Mouse (Mus musculus) limb, embryonic 11.5 days (tissue): ENCODE measurements around the gene Ptpra. TPM values are rescaled to one million over a fixed set of nuclear protein-coding genes. Genes with fewer than 3 reads are reported as not detected.

Source experiments
- ATAC-seq: fragments of 200-750 bp; cut with Nextera tagmentation; 2 replicates; pipeline ENCODE4 v1.8.0; 2017; ENCODE audit warnings: low read depth; ENCODE audit not compliant: insufficient number of reproducible peaks, low FRiP score, low TSS enrichment
- DNase-seq: peaks from one replicate; pipeline ENCODE4 v3.0.0-alpha.2; 2015; ENCODE audit warnings: low spot score
- H3K27ac ChIP-seq: fragments of 300-500 bp; sonication (generic); replicated peaks from 2 replicates; pipeline ENCODE4 v1.5.1; 2014; ENCODE audit warnings: low read depth, mild to moderate bottlenecking, low read length
- H3K27me3 ChIP-seq: fragments of 300-500 bp; sonication (generic); 2 replicates; pipeline ENCODE4 v1.6.1; 2014; ENCODE audit warnings: mild to moderate bottlenecking, low read length, mixed read lengths; ENCODE audit not compliant: control insufficient read depth, insufficient read depth
- H3K36me3 ChIP-seq: fragments of 300-500 bp; sonication (generic); 2 replicates; pipeline ENCODE4 v1.6.1; 2014; ENCODE audit warnings: mild to moderate bottlenecking, low read length, moderate library complexity, mixed read lengths; ENCODE audit not compliant: control insufficient read depth, insufficient read depth
- H3K4me1 ChIP-seq: fragments of 300-500 bp; sonication (generic); 2 replicates; pipeline ENCODE4 v1.6.1; 2014; ENCODE audit warnings: low read length, mixed read lengths; ENCODE audit not compliant: control insufficient read depth, insufficient read depth
- H3K4me2 ChIP-seq: fragments of 300-500 bp; sonication (generic); 2 replicates; pipeline ENCODE4 v1.6.1; 2014; ENCODE audit warnings: low read depth, mild to moderate bottlenecking, moderate library complexity; ENCODE audit not compliant: severe bottlenecking
- H3K4me3 ChIP-seq: fragments of 300-500 bp; sonication (generic); 2 replicates; pipeline ENCODE4 v1.5.1; 2014; ENCODE audit warnings: low read depth, low read length
- H3K9ac ChIP-seq: fragments of 300-500 bp; sonication (generic); 2 replicates; pipeline ENCODE4 v1.6.1; 2014; ENCODE audit warnings: mild to moderate bottlenecking, low read length
- H3K9me3 ChIP-seq: fragments of 300-500 bp; sonication (generic); 2 replicates; pipeline ENCODE4 v1.6.1; 2016; ENCODE audit warnings: low read length; ENCODE audit not compliant: control insufficient read depth
- WGBS: fragments of 180-500 bp; shearing (Covaris S2); extraction: QIAGEN DNeasy Blood & Tissue Kit; methylation state at CpG from one replicate; pipeline ENCODE4 v1.1.7; 2014; 5-methylcytosine and 5-hydroxymethylcytosine counted together
- polyA plus RNA-seq: library from polyadenylated mRNA; unstranded; fragments of >200 nt; fragmentation: Nextera tagmentation; extraction: Ambion mirVana; gene quantifications from 2 replicates; pipeline ENCODE4 v1.2.1, GENCODE M21; 2014

The Ptpra gene
- polyA plus RNA-seq, 1 experiment from 2014 or later, result 88.6 TPM

- H3K4me1 ChIP-seq, result no peaks in the 10 kb centered on the region
- no peak overlapping the region for H3K4me2 ChIP-seq
- peaks cover 4% of the 10 kb centered on the region; the same call in 1 of the 2 replicates for H3K36me3 ChIP-seq
- no peak overlapping the region for H3K4me3 ChIP-seq
- no peak for ATAC-seq
- 77% methylated on average over 2 of the region's 2 CpGs for whole genome bisulfite sequencing
- H3K9ac ChIP-seq, result no peak overlapping the region
- no peak overlapping the region for H3K27ac ChIP-seq
- no peak for DNase-seq
- no peaks in the 10 kb centered on the region for H3K27me3 ChIP-seq
- H3K9me3 ChIP-seq, result no peaks in the 10 kb centered on the region
These were observed 138.3 kb downstream of the Ptpra start for GRCm38 (mm10) chr2:130588373-130588772.

GRCm38 (mm10) chr2:130589157-130589556 is 139.1 kb downstream of the Ptpra start:
- ATAC-seq (no peak), DNase-seq (no peak)
- Histone ChIP-seq H3K36me3 (peaks cover 4% of the 10 kb centered on the region; the same call in 1 of the 2 replicates), H3K9ac (no peak overlapping the region), H3K27me3 (no peaks in the 10 kb centered on the region), H3K4me1 (no peaks in the 10 kb centered on the region), H3K4me3 (no peak overlapping the region), H3K9me3 (no peaks in the 10 kb centered on the region), H3K4me2 (no peak overlapping the region), H3K27ac (no peak overlapping the region)
- WGBS, result 75% methylated on average over 4 of the region's 4 CpGs

DNA sequence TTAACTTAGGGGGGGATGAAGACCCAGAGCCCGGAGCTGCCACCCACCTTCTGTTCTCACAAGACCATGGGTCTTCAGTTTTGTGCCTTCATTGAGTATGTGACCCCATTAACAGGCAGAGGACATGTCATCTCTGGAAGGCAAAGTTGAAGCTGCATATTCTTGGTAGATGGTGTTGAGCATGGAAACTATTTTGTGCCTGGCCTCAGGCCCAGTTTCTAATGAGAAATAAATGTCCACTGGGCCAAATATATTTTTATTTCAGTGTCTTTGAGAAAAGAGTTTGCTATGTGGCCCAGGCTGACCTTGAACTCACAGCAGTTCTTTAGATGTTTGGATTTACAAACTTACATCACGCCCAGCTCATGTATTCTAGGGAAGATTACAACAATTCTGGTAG is 139.7 kb downstream of the Ptpra start:
- ATAC-seq (no peak), DNase-seq (no peak)
- Histone ChIP-seq H3K4me1 (no peaks in the 10 kb centered on the region), H3K27me3 (no peaks in the 10 kb centered on the region), H3K9me3 (no peaks in the 10 kb centered on the region), H3K4me2 (no peak overlapping the region), H3K27ac (no peak overlapping the region), H3K9ac (no peak overlapping the region), H3K36me3 (peaks cover 4% of the 10 kb centered on the region; the same call in 1 of the 2 replicates), H3K4me3 (no peak overlapping the region)
- 94% methylated on average over 2 of the region's 2 CpGs for WGBS

- H3K4me1 ChIP-seq, result no peaks in the 10 kb centered on the region
- no peak overlapping the region for H3K27ac ChIP-seq
- no peaks in the 10 kb centered on the region for H3K27me3 ChIP-seq
- no peak overlapping the region for H3K4me3 ChIP-seq
- H3K36me3 ChIP-seq, result peaks cover 4% of the 10 kb centered on the region; the same call in 1 of the 2 replicates
- no peaks in the 10 kb centered on the region for H3K9me3 ChIP-seq
- H3K4me2 ChIP-seq, result no peak overlapping the region
- 92% methylated on average over 2 of the region's 2 CpGs for WGBS
- no peak overlapping the region for H3K9ac ChIP-seq
- no peak for DNase-seq
- ATAC-seq, result no peak
These were observed 140.9 kb downstream of the Ptpra start for GRCm38 (mm10) chr2:130591016-130591415.

- no peaks in the 10 kb centered on the region for H3K9me3 ChIP-seq
- H3K9ac ChIP-seq, result no peak overlapping the region
- H3K4me2 ChIP-seq, result no peak overlapping the region
- no peak overlapping the region for H3K27ac ChIP-seq
- no peak for DNase-seq
- peaks cover 10% of the 10 kb centered on the region; the same call in 1 of the 2 replicates for H3K36me3 ChIP-seq
- ATAC-seq, result no peak
- no peak overlapping the region for H3K4me3 ChIP-seq
- H3K27me3 ChIP-seq, result no peaks in the 10 kb centered on the region
- 91% methylated on average over 1 of the region's 1 CpGs for WGBS
- H3K4me1 ChIP-seq, result no peaks in the 10 kb centered on the region
These were observed 145.5 kb downstream of the Ptpra start for GRCm38 (mm10) chr2:130595596-130595995.

DNA sequence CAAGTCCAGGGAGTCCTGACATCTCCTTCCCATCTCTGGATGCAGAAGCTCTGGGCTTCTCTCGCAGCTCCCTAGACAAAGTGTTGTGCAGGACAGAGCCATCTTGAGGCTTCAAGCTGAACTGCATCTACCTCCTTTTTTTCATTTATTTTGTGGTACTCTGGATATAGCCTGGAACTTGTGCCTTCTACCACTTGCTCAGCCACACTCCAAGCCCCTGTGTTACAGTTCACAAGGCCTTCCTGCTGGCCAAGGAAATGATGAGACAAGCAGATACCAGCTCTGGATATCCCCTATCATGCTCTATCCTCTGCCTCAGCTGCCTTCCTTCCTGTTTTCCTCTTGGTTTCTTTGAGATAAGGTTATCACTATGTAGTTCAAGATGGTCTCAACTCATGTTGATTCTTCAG is 147.5 kb downstream of the Ptpra start:
- no peak overlapping the region for H3K9ac ChIP-seq
- peak; percentile 30 for DNase-seq
- no peaks in the 10 kb centered on the region for H3K27me3 ChIP-seq
- H3K4me1 ChIP-seq, result no peaks in the 10 kb centered on the region
- no peak overlapping the region for H3K4me3 ChIP-seq
- 21% methylated on average over 1 of the region's 1 CpGs for WGBS
- no peak overlapping the region for H3K27ac ChIP-seq
- peaks cover 8% of the 10 kb centered on the region; the same call in 1 of the 2 replicates for H3K36me3 ChIP-seq
- H3K4me2 ChIP-seq, result no peak overlapping the region
- H3K9me3 ChIP-seq, result no peaks in the 10 kb centered on the region
- ATAC-seq, result no peak

GRCm38 (mm10) chr2:130598399-130598798 is 148.3 kb downstream of the Ptpra start:
- Histone ChIP-seq H3K4me3 (no peak overlapping the region), H3K4me2 (no peak overlapping the region), H3K9ac (no peak overlapping the region), H3K4me1 (no peaks in the 10 kb centered on the region), H3K9me3 (no peaks in the 10 kb centered on the region), H3K27ac (no peak overlapping the region), H3K27me3 (no peaks in the 10 kb centered on the region), H3K36me3 (peaks cover 10% of the 10 kb centered on the region; the same call in 1 of the 2 replicates)
- no peak for ATAC-seq
- no peak for DNase-seq
- WGBS, result 74% methylated on average over 3 of the region's 3 CpGs

DNA sequence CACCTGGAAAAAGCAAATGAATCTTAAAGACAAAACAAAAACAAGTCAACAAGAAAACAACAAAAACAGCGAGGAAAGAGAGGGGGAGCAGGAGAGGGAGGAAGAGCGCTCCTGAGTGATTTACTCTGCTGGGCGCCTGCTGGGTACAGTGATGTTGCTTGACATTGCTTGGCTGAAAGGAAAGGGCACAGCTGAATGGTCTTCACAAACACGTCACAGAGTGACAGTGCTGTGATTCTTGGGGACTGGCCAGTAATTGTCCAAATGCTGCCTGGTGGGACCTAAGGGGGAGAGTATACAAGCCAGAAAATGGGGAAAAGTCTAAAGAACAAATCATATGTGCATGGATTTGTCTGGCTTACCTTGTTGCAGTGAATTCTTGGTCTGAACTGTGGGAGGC is 152.1 kb downstream of the Ptpra start:
- DNase-seq (no peak), ATAC-seq (no peak)
- Histone ChIP-seq H3K4me3 (no peak overlapping the region), H3K9me3 (no peaks in the 10 kb centered on the region), H3K27me3 (no peaks in the 10 kb centered on the region), H3K4me2 (no peak overlapping the region), H3K36me3 (peaks cover 10% of the 10 kb centered on the region; the same call in 1 of the 2 replicates), H3K9ac (no peak overlapping the region), H3K27ac (no peak overlapping the region), H3K4me1 (no peaks in the 10 kb centered on the region)
- WGBS, result 93% methylated on average over 4 of the region's 4 CpGs
